Mouse (Mus musculus): Measurements from ENCODE around the gene Foxc2.

Foxc2 gene

GRCm38 (mm10) chr8:121115948-121116347 lies at the start of gene Foxc2:
Gene Foxc2 (plus strand): TSS chr8:121116171.
- no peak for DNase-seq (ENCODE audit: low read depth, low spot score)

- no peak for DNase-seq (ENCODE audit: low read depth, low spot score)
These were observed 44.5 kb upstream of the Foxc2 start for GRCm38 (mm10) chr8:121071454-121071853.

- DNase-seq (ENCODE audit: low read depth, low spot score): no peak
These were observed 43.4 kb upstream of the Foxc2 start for GRCm38 (mm10) chr8:121072406-121073130.

- no peak for DNase-seq (ENCODE audit: low read depth, low spot score)
These were observed 42.5 kb upstream of the Foxc2 start for GRCm38 (mm10) chr8:121073174-121074107.

- no peak for DNase-seq (ENCODE audit: low read depth, low spot score)
These were observed 41.7 kb upstream of the Foxc2 start for GRCm38 (mm10) chr8:121074108-121074847.

- DNase-seq (ENCODE audit: low read depth, low spot score): no peak
These were observed 41.2 kb upstream of the Foxc2 start for GRCm38 (mm10) chr8:121074848-121075145.

GRCm38 (mm10) chr8:121075936-121076335 lies 40.0 kb upstream of the Foxc2 start:
- no peak for DNase-seq (ENCODE audit: low read depth, low spot score)

GRCm38 (mm10) chr8:121076555-121076954 lies 39.4 kb upstream of the Foxc2 start:
- DNase-seq (ENCODE audit: low read depth, low spot score): no peak

- DNase-seq (ENCODE audit: low read depth, low spot score): no peak
These were observed 37.2 kb upstream of the Foxc2 start for GRCm38 (mm10) chr8:121078721-121079120.

- no peak for DNase-seq (ENCODE audit: low read depth, low spot score)
These were observed 36.8 kb upstream of the Foxc2 start for GRCm38 (mm10) chr8:121079201-121079600.

GRCm38 (mm10) chr8:121079944-121080343 lies 36.0 kb upstream of the Foxc2 start:
- DNase-seq (ENCODE audit: low read depth, low spot score): no peak

- DNase-seq (ENCODE audit: low read depth, low spot score): no peak
These were observed 35.4 kb upstream of the Foxc2 start for GRCm38 (mm10) chr8:121080361-121081090.

- DNase-seq (ENCODE audit: low read depth, low spot score): no peak
These were observed 34.6 kb upstream of the Foxc2 start for GRCm38 (mm10) chr8:121081398-121081797.

- DNase-seq (ENCODE audit: low read depth, low spot score): no peak
These were observed 33.5 kb upstream of the Foxc2 start for GRCm38 (mm10) chr8:121082218-121083092.

GRCm38 (mm10) chr8:121083093-121083935 lies 32.7 kb upstream of the Foxc2 start:
- no peak for DNase-seq (ENCODE audit: low read depth, low spot score)

- DNase-seq (ENCODE audit: low read depth, low spot score): no peak
These were observed 32.1 kb upstream of the Foxc2 start for GRCm38 (mm10) chr8:121083936-121084209.

GRCm38 (mm10) chr8:121084210-121084951 lies 31.6 kb upstream of the Foxc2 start, which contains the start of gene Foxf1:
Gene Foxf1 (plus strand): TSS chr8:121084386.
- DNase-seq (ENCODE audit: low read depth, low spot score): no peak

GRCm38 (mm10) chr8:121085011-121085410 lies 31.0 kb upstream of the Foxc2 start:
- no peak for DNase-seq (ENCODE audit: low read depth, low spot score)

- DNase-seq (ENCODE audit: low read depth, low spot score): no peak
These were observed 30.4 kb upstream of the Foxc2 start for GRCm38 (mm10) chr8:121085561-121085960.

Measured in A20 (cell line).